Mouse (Mus musculus) heart, embryonic 13.5 days (tissue): ENCODE results near the gene Oca2. TPM values are rescaled to one million over a fixed set of nuclear protein-coding genes. Genes with fewer than 3 reads are reported as not detected.

Experiments used
- ATAC-seq: fragments of 200-750 bp; cut with Nextera tagmentation; 2 replicates; pipeline ENCODE4 v1.8.0; 2017; ENCODE audit warnings: moderate TSS enrichment; ENCODE audit not compliant: insufficient number of reproducible peaks, low FRiP score, low TSS enrichment; ENCODE audit errors: extremely low read depth
- H3K27ac ChIP-seq: fragments of 300-500 bp; sonication (generic); replicated peaks from 2 replicates; pipeline ENCODE4 v1.5.1; 2015; ENCODE audit warnings: moderate library complexity, mild to moderate bottlenecking, inconsistent platforms
- H3K27me3 ChIP-seq: fragments of 300-500 bp; sonication (generic); replicated peaks from 2 replicates; pipeline ENCODE4 v1.6.1; 2015; ENCODE audit warnings: mild to moderate bottlenecking, inconsistent platforms
- H3K36me3 ChIP-seq: fragments of 300-500 bp; sonication (generic); 2 replicates; pipeline ENCODE4 v1.6.1; 2015; ENCODE audit warnings: mild to moderate bottlenecking, inconsistent platforms
- H3K4me1 ChIP-seq: fragments of 300-500 bp; sonication (generic); 2 replicates; pipeline ENCODE4 v1.6.1; 2015; ENCODE audit warnings: inconsistent platforms
- H3K4me2 ChIP-seq: fragments of 300-500 bp; sonication (generic); 2 replicates; pipeline ENCODE4 v1.6.1; 2015; ENCODE audit warnings: inconsistent platforms, mild to moderate bottlenecking, moderate library complexity
- H3K4me3 ChIP-seq: fragments of 300-500 bp; sonication (generic); 2 replicates; pipeline ENCODE4 v1.5.1; 2015; ENCODE audit warnings: moderate library complexity, mild to moderate bottlenecking, inconsistent platforms
- H3K9ac ChIP-seq: fragments of 300-500 bp; sonication (generic); 2 replicates; pipeline ENCODE4 v1.6.1; 2015; ENCODE audit warnings: inconsistent platforms, mild to moderate bottlenecking, moderate library complexity
- H3K9me3 ChIP-seq: fragments of 300-500 bp; sonication (generic); 2 replicates; pipeline ENCODE4 v1.6.1; 2016; ENCODE audit warnings: inconsistent platforms
- WGBS: fragments of 180-500 bp; shearing (Covaris S2); methylation state at CpG from one replicate; pipeline ENCODE4 v1.1.7; 2015; ENCODE audit warnings: mixed read lengths; 5-methylcytosine and 5-hydroxymethylcytosine counted together
- polyA plus RNA-seq: library from polyadenylated mRNA; unstranded; fragments of >200 nt; fragmentation: Nextera tagmentation; extraction: Ambion mirVana; gene quantifications from 2 replicates; pipeline ENCODE4 v1.2.1, GENCODE M21; 2015

The Oca2 gene
- polyA plus RNA-seq, 1 experiment from 2014 or later, result not detected

GRCm38 (mm10) chr7:56388295-56388694 lies 148.7 kb downstream of the Oca2 start:
- Histone ChIP-seq H3K27me3 (no peaks in the 10 kb centered on the region), H3K36me3 (no peaks in the 10 kb centered on the region), H3K4me1 (no peaks in the 10 kb centered on the region), H3K4me3 (no peak overlapping the region), H3K4me2 (no peak overlapping the region), H3K27ac (no peak overlapping the region), H3K9ac (no peak overlapping the region), H3K9me3 (no peaks in the 10 kb centered on the region; the same call in 1 of the 2 replicates)
- WGBS, result 46% methylated on average over 2 of the region's 2 CpGs
- ATAC-seq, result no peak

GRCm38 (mm10) chr7:56418182-56418836 lies 178.7 kb downstream of the Oca2 start:
- Histone ChIP-seq H3K4me3 (no peak overlapping the region), H3K36me3 (no peaks in the 10 kb centered on the region), H3K27ac (no peak overlapping the region), H3K4me1 (no peaks in the 10 kb centered on the region), H3K9ac (no peak overlapping the region), H3K27me3 (no peaks in the 10 kb centered on the region), H3K4me2 (no peak overlapping the region), H3K9me3 (no peaks in the 10 kb centered on the region)
- ATAC-seq, result no peak
- WGBS, result 58% methylated on average over 6 of the region's 6 CpGs

GRCm38 (mm10) chr7:56419253-56419844 lies 179.8 kb downstream of the Oca2 start:
- no peak overlapping the region for H3K4me2 ChIP-seq
- no peaks in the 10 kb centered on the region for H3K9me3 ChIP-seq
- H3K27me3 ChIP-seq, result no peaks in the 10 kb centered on the region
- ATAC-seq, result no peak
- H3K36me3 ChIP-seq, result no peaks in the 10 kb centered on the region
- no peaks in the 10 kb centered on the region for H3K4me1 ChIP-seq
- 12% methylated on average over 5 of the region's 5 CpGs for WGBS
- no peak overlapping the region for H3K9ac ChIP-seq
- H3K27ac ChIP-seq, result no peak overlapping the region
- H3K4me3 ChIP-seq, result no peak overlapping the region

GRCm38 (mm10) chr7:56421946-56422345 lies 182.4 kb downstream of the Oca2 start:
- Histone ChIP-seq H3K4me3 (no peak overlapping the region), H3K27ac (no peak overlapping the region), H3K27me3 (no peaks in the 10 kb centered on the region), H3K4me2 (no peak overlapping the region), H3K9me3 (no peaks in the 10 kb centered on the region), H3K36me3 (no peaks in the 10 kb centered on the region), H3K4me1 (no peaks in the 10 kb centered on the region), H3K9ac (no peak overlapping the region)
- no peak for ATAC-seq
- 33% methylated on average over 2 of the region's 2 CpGs for WGBS

- H3K36me3 ChIP-seq, result no peaks in the 10 kb centered on the region
- no peaks in the 10 kb centered on the region for H3K4me1 ChIP-seq
- ATAC-seq, result no peak
- H3K4me3 ChIP-seq, result no peak overlapping the region
- H3K9ac ChIP-seq, result no peak overlapping the region
- H3K9me3 ChIP-seq, result no peaks in the 10 kb centered on the region
- no peak overlapping the region for H3K27ac ChIP-seq
- H3K4me2 ChIP-seq, result no peak overlapping the region
- H3K27me3 ChIP-seq, result no peaks in the 10 kb centered on the region
- 55% methylated on average over 2 of the region's 2 CpGs for WGBS
Observed at GRCm38 (mm10) chr7:56423548-56423947, 184.0 kb downstream of the Oca2 start.

- H3K36me3 ChIP-seq, result no peaks in the 10 kb centered on the region
- WGBS, result 62% methylated on average over 4 of the region's 4 CpGs
- ATAC-seq, result no peak
Observed at GRCm38 (mm10) chr7:56460814-56461520, 221.4 kb downstream of the Oca2 start.

GRCm38 (mm10) chr7:56498242-56498641 lies 258.7 kb downstream of the Oca2 start:
- 0 out of 2 replicates have a peak, but pooled peaks cover under 1% of the 10 kb centered on the region for H3K9me3 ChIP-seq
- ATAC-seq, result no peak
- H3K4me1 ChIP-seq, result peaks cover 13% of the 10 kb centered on the region
- no peak overlapping the region for H3K27ac ChIP-seq
- H3K27me3 ChIP-seq, result no peaks in the 10 kb centered on the region
- H3K4me2 ChIP-seq, result no peak overlapping the region
- H3K4me3 ChIP-seq, result no peak overlapping the region
- WGBS, result 17% methylated on average over 2 of the region's 2 CpGs
- H3K9ac ChIP-seq, result no peak overlapping the region
- H3K36me3 ChIP-seq, result no peaks in the 10 kb centered on the region

More at GRCm38 (mm10) chr7:56460814-56461520, 221.4 kb downstream of the Oca2 start:
- Histone ChIP-seq H3K27ac (no peak overlapping the region), H3K27me3 (no peaks in the 10 kb centered on the region), H3K9me3 (no peaks in the 10 kb centered on the region), H3K4me1 (no peaks in the 10 kb centered on the region), H3K4me3 (no peak overlapping the region), H3K4me2 (no peak overlapping the region), H3K9ac (no peak overlapping the region)

GRCm38 (mm10) chr7:56499319-56499718 lies 259.8 kb downstream of the Oca2 start:
- Histone ChIP-seq H3K4me2 (no peak overlapping the region), H3K27ac (no peak overlapping the region), H3K4me1 (peaks cover 13% of the 10 kb centered on the region), H3K9me3 (0 out of 2 replicates have a peak, but pooled peaks cover 5% of the 10 kb centered on the region), H3K9ac (no peak overlapping the region), H3K4me3 (no peak overlapping the region), H3K27me3 (no peaks in the 10 kb centered on the region), H3K36me3 (no peaks in the 10 kb centered on the region)
- WGBS, result 77% methylated on average over 2 of the region's 2 CpGs
- ATAC-seq, result no peak

- Histone ChIP-seq H3K9me3 (0 out of 2 replicates have a peak, but pooled peaks cover 5% of the 10 kb centered on the region), H3K27ac (no peak overlapping the region), H3K9ac (no peak overlapping the region), H3K4me2 (no peak overlapping the region), H3K4me3 (no peak overlapping the region), H3K4me1 (peaks cover 13% of the 10 kb centered on the region), H3K36me3 (no peaks in the 10 kb centered on the region), H3K27me3 (no peaks in the 10 kb centered on the region)
- WGBS, result 32% methylated on average over 1 of the region's 1 CpGs
- no peak for ATAC-seq
Observed at GRCm38 (mm10) chr7:56499767-56500166, 260.2 kb downstream of the Oca2 start.

- Histone ChIP-seq H3K4me3 (no peak overlapping the region), H3K4me1 (peaks cover 13% of the 10 kb centered on the region), H3K36me3 (no peaks in the 10 kb centered on the region), H3K27me3 (no peaks in the 10 kb centered on the region), H3K27ac (no peak overlapping the region), H3K9ac (no peak overlapping the region), H3K9me3 (0 out of 2 replicates have a peak, but pooled peaks cover 5% of the 10 kb centered on the region), H3K4me2 (no peak overlapping the region)
- ATAC-seq, result no peak
- WGBS, result 80% methylated on average over 1 of the region's 1 CpGs
Observed at GRCm38 (mm10) chr7:56500438-56500837, 260.9 kb downstream of the Oca2 start.

- WGBS, result 39% methylated on average over 1 of the region's 1 CpGs
- H3K4me2 ChIP-seq, result no peak overlapping the region
- ATAC-seq, result no peak
Observed at GRCm38 (mm10) chr7:56518581-56518980, 279.0 kb downstream of the Oca2 start.

More at GRCm38 (mm10) chr7:56518581-56518980, 279.0 kb downstream of the Oca2 start:
- Histone ChIP-seq H3K4me1 (no peaks in the 10 kb centered on the region), H3K9me3 (no peaks in the 10 kb centered on the region), H3K27ac (no peak overlapping the region), H3K27me3 (no peaks in the 10 kb centered on the region), H3K36me3 (no peaks in the 10 kb centered on the region), H3K4me3 (no peak overlapping the region), H3K9ac (no peak overlapping the region)
